Mouse (Mus musculus): Measurements from ENCODE around the gene Btg4.

Btg4 gene

GRCm38 (mm10) chr9:51165312-51166180 lies 104.8 kb downstream of the Btg4 start, which contains the start of gene Gm32742:
Gene Gm32742 (minus strand): TSS chr9:51165517.
- no peak for DNase-seq (ENCODE audit: low read depth, low spot score)

GRCm38 (mm10) chr9:51167954-51168353 lies 107.3 kb downstream of the Btg4 start:
- peak; percentile 5 for DNase-seq (ENCODE audit: low read depth, low spot score)

- DNase-seq (ENCODE audit: low read depth, low spot score): no peak
Measured at GRCm38 (mm10) chr9:51168698-51169097, 108.0 kb downstream of the Btg4 start.

- DNase-seq (ENCODE audit: low read depth, low spot score): no peak
Measured at GRCm38 (mm10) chr9:51169133-51169532, 108.4 kb downstream of the Btg4 start.
